Mouse (Mus musculus) liver, embryonic 14.5 days (tissue): Measurements from ENCODE around the gene Acvr1b.

Source experiments
- CTCF ChIP-seq: IDR thresholded peaks from 2 replicates; pipeline ENCODE4 v1.5.1; 2016; ENCODE audit warnings: antibody characterized with exemption, low read depth, control low read depth
- EP300 ChIP-seq: IDR thresholded peaks from 2 replicates; pipeline ENCODE4 v1.6.1; 2016; ENCODE audit warnings: antibody characterized with exemption, low read depth

DNA sequence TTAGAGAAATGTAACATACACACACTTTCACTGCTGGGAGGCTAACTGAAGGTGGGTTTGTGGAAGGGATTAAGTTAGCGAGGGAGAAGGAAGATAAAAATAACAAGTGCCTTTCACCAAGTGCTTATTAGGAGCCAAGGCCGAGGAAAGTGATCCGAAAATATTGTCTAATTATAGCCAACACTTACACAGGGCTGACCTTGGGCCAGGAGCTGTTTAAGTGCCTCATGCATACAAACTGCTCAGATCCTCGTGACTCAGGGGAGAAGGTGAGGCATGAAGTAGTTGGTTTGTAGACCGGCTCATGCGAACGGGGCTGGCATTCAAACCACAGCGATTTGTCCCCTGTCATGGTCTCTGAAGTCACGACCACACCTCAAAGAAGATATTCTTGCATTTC lies 67.4 kb downstream of the Acvr1b start:
- TF ChIP-seq CTCF (no peak), EP300 (no peak)
